Mouse (Mus musculus) left cerebral cortex, adult 8-10 months (tissue): Measurements from ENCODE around the gene Gm19410. TPM values are rescaled to one million over a fixed set of nuclear protein-coding genes. Genes with fewer than 3 reads are reported as not detected.

Experiments used
- DNase-seq, 2 experiments: peaks; one replicate each; pipeline ENCODE4 v3.0.0; 2022; ENCODE audit warnings: low spot score in 2 of 2
- microRNA-seq, 2 experiments: library from miRNA; unstranded; fragments of <30 nt; microRNA quantifications; one replicate each; pipeline ENCODE4 v1.2.0; 2022
- total RNA-seq, 4 experiments: library from RNA; stranded (reverse); gene quantifications; 2 replicates each; pipeline ENCODE4 v1.2.4; 2022

The Gm19410 gene
- total RNA-seq: 10 to 100 TPM; 20.0 to 23.2 (median 21.5) TPM

- DNase-seq: peak in 1 of 2 experiments; percentile 48
These were observed at the start of gene Gm19410 for GRCm38 (mm10) chr8:35765499-35766193. Gm19410 (plus strand) TSS chr8:35765790.

- DNase-seq: no peak
These were observed 34.8 kb upstream of the Gm19410 start for GRCm38 (mm10) chr8:35730776-35731175.

GRCm38 (mm10) chr8:35735438-35735837, 30.2 kb upstream of the Gm19410 start:
- no peak for DNase-seq

GRCm38 (mm10) chr8:35756202-35756601, 9.4 kb upstream of the Gm19410 start:
- DNase-seq: no peak

GRCm38 (mm10) chr8:35765020-35765419, 570 bp upstream of the Gm19410 start:
- no peak for DNase-seq

- DNase-seq: no peak
These were observed 7.9 kb downstream of the Gm19410 start for GRCm38 (mm10) chr8:35773508-35773907.

Small RNA genes within 50 kb of the gene (microRNA-seq; reads per million reads assigned to microRNA genes)
- gene Gm44474: 0 reads per million in 2 experiments
